Mouse (Mus musculus): ENCODE data around the gene Allc. TPM values are rescaled to one million over a fixed set of nuclear protein-coding genes. Genes with fewer than 3 reads are reported as not detected.

Gene Allc
- not detected in 2 replicates for polyA plus RNA-seq (2014; fragmentation: Nextera tagmentation; extraction: Ambion mirVana)

GRCm38 (mm10) chr12:28582423-28582822 lies at the start of gene Allc:
Gene Allc, minus strand, starts transcription at chr12:28582523.
- Histone ChIP-seq H3K4me3 (ENCODE audit: low read depth, low read length) (no peak within 1 kb of the TSS), H3K4me2 (ENCODE audit: low read length) (no peak within 1 kb of the TSS), H3K27me3 (replicated peaks; ENCODE audit: control insufficient read depth, insufficient read depth, low read length) (no peaks in the 10 kb centered on the region), H3K36me3 (ENCODE audit: control insufficient read depth, insufficient read depth, low read length) (no peaks in the 10 kb centered on the region), H3K27ac (ENCODE audit: low read depth) (no peak within 1 kb of the TSS), H3K9ac (ENCODE audit: low read length) (no peak within 1 kb of the TSS), H3K9me3 (ENCODE audit: control insufficient read depth, low read length) (no peaks in the 10 kb centered on the region), H3K4me1 (replicated peaks; ENCODE audit: control insufficient read depth, insufficient read depth, low read length) (no peaks in the 10 kb centered on the region)
- WGBS = 75% methylated on average over 8 of the region's 8 CpGs
- DNase-seq (ENCODE audit: low spot score) (no peak), ATAC-seq (replicated peaks; ENCODE audit: low FRiP score, low TSS enrichment, low read depth) (no peak)

GRCm38 (mm10) chr12:28628436-28628835 lies 46.1 kb upstream of the Allc start:
- no peaks in the 10 kb centered on the region for H3K4me1 ChIP-seq (replicated peaks; ENCODE audit: control insufficient read depth, insufficient read depth, low read length)
- WGBS = 93% methylated on average over 2 of the region's 2 CpGs
- no peak overlapping the region for H3K27ac ChIP-seq (ENCODE audit: low read depth)
- no peaks in the 10 kb centered on the region for H3K27me3 ChIP-seq (replicated peaks; ENCODE audit: control insufficient read depth, insufficient read depth, low read length)
- ATAC-seq (replicated peaks; ENCODE audit: low FRiP score, low TSS enrichment, low read depth) = no peak
- no peak overlapping the region for H3K9ac ChIP-seq (ENCODE audit: low read length)
- peaks cover 55% of the 10 kb centered on the region for H3K36me3 ChIP-seq (ENCODE audit: control insufficient read depth, insufficient read depth, low read length)
- no peak overlapping the region for H3K4me3 ChIP-seq (ENCODE audit: low read depth, low read length)
- no peaks in the 10 kb centered on the region for H3K9me3 ChIP-seq (ENCODE audit: control insufficient read depth, low read length)
- no peak overlapping the region for H3K4me2 ChIP-seq (ENCODE audit: low read length)
- DNase-seq (ENCODE audit: low spot score) = no peak

DNA sequence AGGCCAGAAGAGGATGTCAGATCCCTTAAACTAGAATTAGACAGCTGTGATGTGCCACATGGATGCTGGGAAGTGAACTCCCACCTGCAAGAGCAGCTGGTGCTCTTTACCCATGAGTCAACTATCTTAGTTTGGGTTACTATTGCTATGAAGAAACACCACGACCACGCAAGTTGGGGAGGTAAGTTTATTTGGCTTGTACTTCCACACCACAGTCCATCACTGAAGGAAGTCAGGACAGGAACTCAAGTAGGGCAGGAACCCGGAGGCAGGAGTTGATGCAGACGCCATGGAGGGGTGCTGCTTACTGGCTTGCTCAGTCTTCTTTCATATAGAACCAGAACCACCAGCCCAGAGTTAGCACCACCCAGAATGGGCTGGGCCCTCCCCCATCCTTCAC lies 44.8 kb upstream of the Allc start:
- 47% methylated on average over 4 of the region's 4 CpGs for WGBS
- Histone ChIP-seq H3K9me3 (ENCODE audit: control insufficient read depth, low read length) (no peaks in the 10 kb centered on the region), H3K36me3 (ENCODE audit: control insufficient read depth, insufficient read depth, low read length) (peaks cover 42% of the 10 kb centered on the region), H3K27ac (ENCODE audit: low read depth) (no peak overlapping the region), H3K4me3 (ENCODE audit: low read depth, low read length) (no peak overlapping the region), H3K4me2 (ENCODE audit: low read length) (no peak overlapping the region), H3K27me3 (replicated peaks; ENCODE audit: control insufficient read depth, insufficient read depth, low read length) (no peaks in the 10 kb centered on the region), H3K4me1 (replicated peaks; ENCODE audit: control insufficient read depth, insufficient read depth, low read length) (peaks cover 12% of the 10 kb centered on the region), H3K9ac (ENCODE audit: low read length) (no peak overlapping the region)
- DNase-seq (ENCODE audit: low spot score) (no peak), ATAC-seq (replicated peaks; ENCODE audit: low FRiP score, low TSS enrichment, low read depth) (no peak)

- WGBS = 76% methylated on average over 7 of the region's 7 CpGs
- Histone ChIP-seq H3K36me3 (ENCODE audit: control insufficient read depth, insufficient read depth, low read length) (peaks cover 25% of the 10 kb centered on the region), H3K9ac (ENCODE audit: low read length) (no peak overlapping the region), H3K27me3 (replicated peaks; ENCODE audit: control insufficient read depth, insufficient read depth, low read length) (no peaks in the 10 kb centered on the region), H3K4me3 (ENCODE audit: low read depth, low read length) (no peak overlapping the region), H3K4me2 (ENCODE audit: low read length) (no peak overlapping the region), H3K9me3 (ENCODE audit: control insufficient read depth, low read length) (no peaks in the 10 kb centered on the region), H3K27ac (ENCODE audit: low read depth) (no peak overlapping the region), H3K4me1 (replicated peaks; ENCODE audit: control insufficient read depth, insufficient read depth, low read length) (peaks cover 22% of the 10 kb centered on the region)
- ATAC-seq (replicated peaks; ENCODE audit: low FRiP score, low TSS enrichment, low read depth) (no peak), DNase-seq (ENCODE audit: low spot score) (no peak)
These were observed 43.1 kb upstream of the Allc start for GRCm38 (mm10) chr12:28625407-28625806.

- DNase-seq (ENCODE audit: low spot score) = no peak
- no peak overlapping the region for H3K4me2 ChIP-seq (ENCODE audit: low read length)
- 76% methylated on average over 2 of the region's 2 CpGs for WGBS
- no peak overlapping the region for H3K27ac ChIP-seq (ENCODE audit: low read depth)
- H3K36me3 ChIP-seq (ENCODE audit: control insufficient read depth, insufficient read depth, low read length) = peaks cover 13% of the 10 kb centered on the region
- no peaks in the 10 kb centered on the region for H3K9me3 ChIP-seq (ENCODE audit: control insufficient read depth, low read length)
- H3K9ac ChIP-seq (ENCODE audit: low read length) = no peak overlapping the region
- H3K27me3 ChIP-seq (replicated peaks; ENCODE audit: control insufficient read depth, insufficient read depth, low read length) = no peaks in the 10 kb centered on the region
- peaks cover 22% of the 10 kb centered on the region for H3K4me1 ChIP-seq (replicated peaks; ENCODE audit: control insufficient read depth, insufficient read depth, low read length)
- H3K4me3 ChIP-seq (ENCODE audit: low read depth, low read length) = no peak overlapping the region
- no peak for ATAC-seq (replicated peaks; ENCODE audit: low FRiP score, low TSS enrichment, low read depth)
These were observed 41.9 kb upstream of the Allc start for GRCm38 (mm10) chr12:28624251-28624650.

DNA sequence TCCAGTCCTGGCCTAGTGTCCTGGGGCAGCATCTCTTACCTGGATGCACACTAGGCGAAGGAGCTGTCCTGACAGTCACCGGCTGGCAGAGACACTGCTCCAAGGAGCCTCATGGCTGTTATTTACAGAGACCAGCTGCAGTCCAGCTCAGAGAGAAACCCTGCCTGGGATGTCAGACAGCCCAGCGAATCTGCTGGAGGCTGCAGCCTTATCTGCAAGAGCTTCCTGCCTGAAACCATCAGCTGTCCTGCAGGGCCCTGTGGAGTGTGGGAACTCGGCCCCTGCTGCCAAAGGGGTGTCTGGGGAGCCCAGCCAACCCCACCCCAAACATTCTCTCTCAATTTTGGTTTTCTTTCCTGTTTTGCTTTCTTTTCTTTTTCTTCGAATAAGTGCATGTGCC lies 40.9 kb upstream of the Allc start, which contains the start of gene Colec11:
TSS of gene Colec11 (minus strand) at position 183 of the 400 bp plus-strand sequence.
- Histone ChIP-seq H3K9me3 (ENCODE audit: control insufficient read depth, low read length) (no peaks in the 10 kb centered on the region), H3K36me3 (ENCODE audit: control insufficient read depth, insufficient read depth, low read length) (peaks cover 3% of the 10 kb centered on the region; the same call in 1 of the 2 replicates), H3K4me1 (replicated peaks; ENCODE audit: control insufficient read depth, insufficient read depth, low read length) (peaks cover 22% of the 10 kb centered on the region), H3K27ac (ENCODE audit: low read depth) (peak within 1 kb of the TSS; percentile 39; the same call in 1 of the 2 replicates), H3K4me2 (ENCODE audit: low read length) (0 out of 2 replicates have a peak within 1 kb of the TSS, but pooled peaks have one; percentile 1), H3K4me3 (ENCODE audit: low read depth, low read length) (no peak within 1 kb of the TSS), H3K27me3 (replicated peaks; ENCODE audit: control insufficient read depth, insufficient read depth, low read length) (no peaks in the 10 kb centered on the region), H3K9ac (ENCODE audit: low read length) (no peak within 1 kb of the TSS)
- no peak for ATAC-seq (replicated peaks; ENCODE audit: low FRiP score, low TSS enrichment, low read depth)
- DNase-seq (ENCODE audit: low spot score) = no peak
- 30% methylated on average over 5 of the region's 5 CpGs for WGBS

DNA sequence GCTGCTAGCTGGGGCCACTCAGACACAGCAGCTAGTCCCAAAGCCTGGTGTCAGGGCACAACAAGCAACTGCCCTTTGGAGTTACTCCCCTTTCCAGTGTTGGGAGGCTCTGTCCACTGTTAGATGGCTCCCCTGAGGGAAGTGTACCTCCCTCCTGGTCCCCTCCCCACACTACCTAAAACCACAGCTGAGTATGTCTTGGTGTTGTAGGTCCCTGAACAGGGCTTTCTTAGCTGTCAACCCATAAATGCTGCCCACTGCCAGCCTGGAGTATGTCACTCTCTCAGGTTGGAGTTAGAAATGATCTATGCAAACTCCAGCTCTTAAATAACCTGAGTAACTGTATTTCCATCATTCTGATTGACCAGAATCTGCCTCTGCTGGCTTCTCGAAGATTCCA lies 40.3 kb upstream of the Allc start:
- DNase-seq (ENCODE audit: low spot score) (no peak), ATAC-seq (replicated peaks; ENCODE audit: low FRiP score, low TSS enrichment, low read depth) (no peak)
- Histone ChIP-seq H3K27me3 (replicated peaks; ENCODE audit: control insufficient read depth, insufficient read depth, low read length) (no peaks in the 10 kb centered on the region), H3K27ac (ENCODE audit: low read depth) (peak overlapping the region; percentile 39; the same call in 1 of the 2 replicates), H3K9me3 (ENCODE audit: control insufficient read depth, low read length) (no peaks in the 10 kb centered on the region), H3K4me2 (ENCODE audit: low read length) (no peak overlapping the region), H3K36me3 (ENCODE audit: control insufficient read depth, insufficient read depth, low read length) (no peaks in the 10 kb centered on the region), H3K9ac (ENCODE audit: low read length) (no peak overlapping the region), H3K4me1 (replicated peaks; ENCODE audit: control insufficient read depth, insufficient read depth, low read length) (peaks cover 22% of the 10 kb centered on the region), H3K4me3 (ENCODE audit: low read depth, low read length) (no peak overlapping the region)
- 40% methylated on average over 1 of the region's 1 CpGs for WGBS

DNA sequence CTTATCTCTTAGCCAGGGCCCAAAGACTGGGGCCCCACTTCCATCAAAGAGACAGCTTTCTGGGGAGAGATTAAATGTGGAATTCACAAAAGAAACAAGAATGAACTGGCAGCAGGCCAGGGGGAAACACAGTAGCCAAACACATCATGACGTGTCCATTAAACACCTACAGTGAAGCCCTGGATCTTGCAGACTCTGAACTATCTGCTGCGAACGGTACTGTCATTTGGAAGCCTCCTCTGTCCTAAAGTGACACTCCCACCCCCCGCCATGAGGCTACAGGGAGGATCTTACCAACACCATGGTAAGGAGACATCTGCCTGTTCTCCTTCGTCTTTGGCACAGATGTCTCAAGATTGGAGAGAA lies 39.8 kb upstream of the Allc start:
- no peak for ATAC-seq (replicated peaks; ENCODE audit: low FRiP score, low TSS enrichment, low read depth)
- 24% methylated on average over 5 of the region's 5 CpGs for WGBS
- Histone ChIP-seq H3K27me3 (replicated peaks; ENCODE audit: control insufficient read depth, insufficient read depth, low read length) (no peaks in the 10 kb centered on the region), H3K4me1 (replicated peaks; ENCODE audit: control insufficient read depth, insufficient read depth, low read length) (peaks cover 22% of the 10 kb centered on the region), H3K9ac (ENCODE audit: low read length) (no peak overlapping the region), H3K4me3 (ENCODE audit: low read depth, low read length) (no peak overlapping the region), H3K9me3 (ENCODE audit: control insufficient read depth, low read length) (no peaks in the 10 kb centered on the region), H3K4me2 (ENCODE audit: low read length) (0 out of 2 replicates have a peak overlapping the region, but pooled peaks have one; percentile 1), H3K36me3 (ENCODE audit: control insufficient read depth, insufficient read depth, low read length) (no peaks in the 10 kb centered on the region), H3K27ac (ENCODE audit: low read depth) (peak overlapping the region; percentile 39; the same call in 1 of the 2 replicates)
- DNase-seq (ENCODE audit: low spot score) = no peak

GRCm38 (mm10) chr12:28621451-28622166 lies 39.3 kb upstream of the Allc start:
- 0 out of 2 replicates have a peak, but pooled peaks have one; percentile 18 for ATAC-seq (replicated peaks; ENCODE audit: low FRiP score, low TSS enrichment, low read depth)
- Histone ChIP-seq H3K4me1 (replicated peaks; ENCODE audit: control insufficient read depth, insufficient read depth, low read length) (peaks cover 22% of the 10 kb centered on the region), H3K4me3 (ENCODE audit: low read depth, low read length) (no peak overlapping the region), H3K9me3 (ENCODE audit: control insufficient read depth, low read length) (no peaks in the 10 kb centered on the region), H3K4me2 (ENCODE audit: low read length) (0 out of 2 replicates have a peak overlapping the region, but pooled peaks have one; percentile 1), H3K27me3 (replicated peaks; ENCODE audit: control insufficient read depth, insufficient read depth, low read length) (no peaks in the 10 kb centered on the region), H3K9ac (ENCODE audit: low read length) (no peak overlapping the region), H3K36me3 (ENCODE audit: control insufficient read depth, insufficient read depth, low read length) (no peaks in the 10 kb centered on the region), H3K27ac (ENCODE audit: low read depth) (peak overlapping the region; percentile 39; the same call in 1 of the 2 replicates)
- no peak for DNase-seq (ENCODE audit: low spot score)
- WGBS = 9% methylated on average over 7 of the region's 7 CpGs
